Mouse (Mus musculus): ENCODE measurements around the gene Depdc1b.

Gene Depdc1b

DNA sequence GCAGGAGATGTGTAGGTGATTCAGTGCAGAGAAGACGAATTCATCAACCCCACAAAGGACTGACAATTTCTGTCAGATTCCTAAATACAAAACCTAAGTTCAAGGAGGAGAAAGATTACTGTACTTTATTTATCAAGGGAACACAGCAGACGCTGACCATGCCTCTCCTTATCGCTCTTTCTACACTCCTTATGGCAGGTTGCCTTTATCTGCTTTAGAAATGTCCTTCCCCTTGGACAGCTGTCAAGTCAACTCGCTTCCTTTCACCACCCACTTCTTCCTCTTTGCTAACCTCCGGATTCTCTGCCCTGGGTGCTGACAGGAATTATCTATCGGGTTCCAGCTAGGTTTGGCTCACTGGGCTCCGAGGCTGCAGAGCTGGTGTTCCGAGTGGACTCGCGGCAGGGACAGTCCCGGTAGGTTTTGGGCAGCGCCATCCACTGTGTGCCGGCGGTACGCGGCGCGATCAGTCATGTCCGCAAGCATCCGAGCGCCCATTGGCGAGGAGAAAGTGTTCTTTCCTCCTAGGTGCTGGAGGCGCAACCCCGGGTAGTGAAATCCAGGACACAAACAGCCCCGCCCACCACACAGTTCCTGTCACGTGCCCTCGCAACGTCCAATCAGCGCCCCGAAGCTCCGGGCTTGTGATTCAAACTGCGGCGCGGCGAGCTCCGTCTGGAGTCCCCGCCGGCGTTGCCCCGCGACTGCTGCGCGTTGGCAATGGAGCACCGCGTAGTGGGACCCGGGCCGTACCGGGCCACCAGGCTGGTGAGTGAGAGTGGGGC is at the start of gene Depdc1b:
Gene Depdc1b (plus strand): TSS at position 631 of the 785 bp plus-strand sequence.
- DNase-seq (ENCODE audit: low read depth, low spot score), result peak; percentile 79

DNA sequence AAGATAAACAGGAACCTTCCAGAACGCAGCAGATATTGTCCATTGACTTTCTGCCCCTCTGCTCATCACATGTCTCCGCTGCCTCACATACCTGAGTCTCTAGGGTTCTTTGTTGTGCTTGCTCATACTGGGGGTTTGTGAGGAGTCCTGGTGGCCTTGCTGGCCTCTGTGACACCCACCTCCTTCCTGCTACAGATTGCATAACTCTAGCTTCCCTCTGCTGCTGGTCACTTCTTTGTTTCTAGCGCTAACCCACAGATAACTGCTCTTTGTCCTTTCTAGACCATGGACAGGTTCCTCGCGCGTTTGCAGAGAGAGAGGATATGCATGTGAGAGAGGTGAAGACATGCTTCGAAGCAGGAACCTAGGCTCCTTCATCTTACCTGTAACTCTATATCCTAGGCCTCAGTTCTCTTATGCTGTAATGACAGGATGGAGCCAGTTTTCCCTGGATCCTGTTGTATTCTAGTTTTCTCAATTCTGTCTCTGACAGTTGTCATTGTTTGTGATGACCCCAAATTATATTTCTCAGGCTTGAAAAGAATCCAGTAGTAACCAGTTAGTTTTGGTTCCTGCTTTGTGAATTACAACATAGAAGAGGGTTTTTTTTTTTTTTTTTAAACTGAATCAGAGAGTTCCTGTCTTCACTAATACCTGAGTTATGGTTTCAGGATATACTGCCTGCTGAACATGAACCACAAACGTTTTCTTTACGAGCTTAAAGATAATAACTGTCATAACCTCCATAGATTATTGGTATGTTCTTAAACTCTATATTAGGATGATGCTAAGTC is 48.1 kb upstream of the Depdc1b start:
- no peak for DNase-seq (ENCODE audit: low read depth, low spot score)

DNA sequence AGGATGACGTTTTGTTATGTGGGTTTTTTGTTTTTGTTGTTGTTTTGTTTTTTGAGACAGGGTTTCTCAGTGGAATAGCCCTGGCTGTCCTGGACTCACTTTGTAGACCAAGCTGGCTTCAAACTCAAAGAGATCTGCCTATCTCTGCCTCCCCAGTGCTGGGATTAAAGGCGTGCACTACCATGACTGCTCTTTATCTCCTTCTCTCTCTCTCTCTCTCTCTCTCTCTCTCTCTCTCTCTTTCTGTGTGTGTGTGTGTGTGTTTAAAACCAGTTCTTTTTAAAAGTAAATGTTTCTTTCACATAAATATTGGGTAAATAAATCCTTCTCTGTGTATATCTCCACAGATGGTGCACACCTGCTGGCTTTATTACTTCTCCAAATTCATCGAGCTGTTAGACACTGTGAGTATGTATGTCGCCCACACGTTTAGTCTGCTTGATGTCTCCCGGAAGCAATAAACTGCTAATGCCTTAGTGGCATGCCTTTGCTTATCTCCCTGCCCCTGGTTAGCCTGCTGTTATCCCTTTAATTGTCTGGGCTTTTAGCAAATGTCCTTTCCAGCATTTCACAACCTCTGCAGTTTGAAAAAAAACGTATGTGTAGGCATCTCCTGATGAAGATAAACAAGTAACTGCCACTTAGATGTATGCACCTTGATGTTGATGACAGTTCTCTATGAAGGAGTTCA is 44.5 kb upstream of the Depdc1b start:
- no peak for DNase-seq (ENCODE audit: low read depth, low spot score)

DNA sequence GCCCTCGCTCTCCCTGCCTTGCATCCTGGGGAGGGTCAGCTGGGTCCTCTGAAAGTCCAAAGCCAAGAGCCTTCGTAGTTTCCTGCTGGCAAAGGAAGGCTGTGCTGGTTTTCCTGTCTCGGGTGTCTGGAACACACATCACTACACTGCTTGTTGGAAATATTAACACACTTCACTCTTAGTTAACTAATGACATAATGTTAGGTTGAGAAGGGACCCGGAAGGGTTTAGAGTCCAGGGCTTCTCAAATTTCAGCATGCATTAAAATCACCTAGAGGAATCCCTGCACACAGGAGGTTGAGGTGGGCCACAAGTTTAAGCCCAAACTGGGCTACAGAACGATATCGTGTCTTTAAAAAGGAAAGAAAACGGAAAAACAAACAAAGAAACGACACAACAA is 43.8 kb upstream of the Depdc1b start:
- DNase-seq (ENCODE audit: low read depth, low spot score), result no peak

DNA sequence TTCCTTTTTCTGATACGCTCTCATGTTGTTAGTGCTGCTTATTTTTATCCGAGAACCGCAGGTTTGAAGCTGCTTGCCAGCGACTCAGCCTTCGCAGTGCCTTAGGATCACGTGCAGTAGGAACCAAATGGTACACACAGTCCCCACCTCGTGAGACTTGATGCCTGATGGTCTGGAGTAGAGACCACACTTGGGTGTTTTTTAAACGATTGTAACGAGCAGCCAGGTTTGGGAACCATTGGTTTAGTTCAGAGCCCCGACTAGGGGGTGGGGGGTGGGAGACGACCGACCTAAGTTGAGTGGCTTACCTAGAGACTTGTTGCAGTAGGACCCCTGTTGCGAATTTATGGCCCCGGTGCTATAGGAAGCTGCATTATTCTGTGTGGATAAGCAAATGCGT is 43.1 kb upstream of the Depdc1b start:
- no peak for DNase-seq (ENCODE audit: low read depth, low spot score)

DNA sequence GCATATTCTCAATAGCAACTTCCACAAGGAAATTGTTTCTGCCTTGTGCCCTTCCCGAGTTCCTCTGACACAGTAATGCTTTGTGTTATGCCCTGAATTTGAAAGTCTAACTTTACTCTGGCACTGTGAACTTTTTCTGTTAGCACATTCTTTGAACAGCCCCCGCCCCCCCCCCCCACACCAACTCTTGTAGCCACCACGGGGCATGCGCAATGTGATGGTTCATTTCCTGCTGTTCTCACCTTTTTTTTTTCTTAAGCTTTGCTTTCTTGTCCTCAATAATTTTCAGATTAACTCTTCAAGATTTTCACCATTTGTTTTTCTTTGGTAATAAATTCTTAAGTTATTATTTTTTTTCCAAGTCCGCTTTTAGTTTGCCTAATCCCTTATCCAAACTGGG is 42.7 kb upstream of the Depdc1b start:
- DNase-seq (ENCODE audit: low read depth, low spot score), result no peak

DNA sequence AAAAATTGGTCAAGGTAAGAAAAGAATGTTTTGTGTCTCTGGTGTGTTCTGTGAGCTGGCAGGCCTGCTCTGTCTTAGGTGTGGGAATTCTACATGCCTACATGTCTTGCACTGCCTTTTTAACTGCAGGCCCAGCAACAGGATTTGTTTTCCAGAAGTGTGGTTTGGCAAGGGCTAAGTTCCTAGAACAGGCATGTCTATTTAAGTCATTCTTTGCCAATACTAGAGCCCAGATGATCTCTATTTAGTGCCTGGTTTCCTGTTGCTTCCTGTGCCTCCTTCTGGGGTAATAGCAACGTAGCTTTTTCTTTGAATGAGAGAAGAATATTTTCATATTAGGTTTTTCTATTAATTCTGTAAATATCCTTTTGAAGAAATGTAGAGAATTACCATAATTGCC is 39.6 kb upstream of the Depdc1b start:
- peak; percentile 16 for DNase-seq (ENCODE audit: low read depth, low spot score)

DNA sequence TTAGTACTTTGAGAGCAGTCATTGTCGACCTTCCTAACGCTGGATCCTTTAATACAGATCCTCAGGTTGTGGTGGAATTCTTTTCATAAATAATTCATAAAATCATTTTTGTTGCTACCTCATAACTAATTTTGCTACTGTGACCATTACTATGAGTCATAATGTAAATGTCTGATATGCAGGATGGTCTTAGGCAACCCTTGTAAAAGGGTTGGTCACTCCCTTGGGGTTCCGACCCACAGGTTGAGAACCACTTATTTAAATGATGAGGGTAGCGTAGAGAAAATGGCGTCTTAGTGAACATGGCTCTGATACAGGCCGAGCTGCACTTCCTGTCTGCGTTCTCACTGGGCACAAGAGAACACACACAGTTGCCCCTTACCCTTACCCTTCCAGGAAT is 38.8 kb upstream of the Depdc1b start:
- DNase-seq (ENCODE audit: low read depth, low spot score), result no peak

DNA sequence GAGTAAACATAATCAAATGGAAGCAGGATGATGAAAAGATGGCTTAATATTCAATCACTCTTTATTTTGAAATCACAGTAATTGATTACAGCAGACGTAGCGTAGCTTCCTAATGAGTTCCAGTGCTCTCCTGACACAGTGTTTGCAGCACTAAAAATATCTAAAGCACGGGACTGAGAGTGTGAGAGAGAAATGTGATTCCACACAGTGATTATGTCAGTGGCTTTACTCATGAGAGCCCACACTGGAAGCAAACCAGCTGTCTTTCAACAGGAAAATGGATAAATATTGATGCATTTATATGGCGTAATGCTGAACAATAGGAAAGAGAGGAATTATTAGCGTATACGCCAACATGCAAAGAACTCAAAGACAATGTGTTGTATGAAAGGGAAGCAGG is 37.5 kb upstream of the Depdc1b start:
- DNase-seq (ENCODE audit: low read depth, low spot score), result no peak

DNA sequence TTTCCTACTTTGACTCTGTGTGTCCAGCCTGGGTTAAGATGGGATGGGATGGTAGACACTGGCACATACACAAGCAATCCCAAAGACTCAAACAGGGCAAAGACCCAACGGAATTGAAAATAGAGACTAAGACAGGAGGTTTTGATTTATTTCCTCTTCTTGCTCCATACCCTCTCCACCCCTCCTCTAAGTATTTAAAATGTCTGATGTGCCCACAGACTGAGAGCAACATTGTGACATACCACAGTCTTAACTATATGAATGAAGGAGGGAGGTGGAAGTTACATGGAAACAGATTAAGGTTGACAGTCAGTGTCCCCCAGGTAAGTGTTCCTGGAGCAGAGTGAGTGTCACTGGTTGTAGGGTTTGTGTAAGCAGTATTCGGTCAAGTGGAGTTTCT is 31.8 kb upstream of the Depdc1b start:
- DNase-seq (ENCODE audit: low read depth, low spot score), result no peak

DNA sequence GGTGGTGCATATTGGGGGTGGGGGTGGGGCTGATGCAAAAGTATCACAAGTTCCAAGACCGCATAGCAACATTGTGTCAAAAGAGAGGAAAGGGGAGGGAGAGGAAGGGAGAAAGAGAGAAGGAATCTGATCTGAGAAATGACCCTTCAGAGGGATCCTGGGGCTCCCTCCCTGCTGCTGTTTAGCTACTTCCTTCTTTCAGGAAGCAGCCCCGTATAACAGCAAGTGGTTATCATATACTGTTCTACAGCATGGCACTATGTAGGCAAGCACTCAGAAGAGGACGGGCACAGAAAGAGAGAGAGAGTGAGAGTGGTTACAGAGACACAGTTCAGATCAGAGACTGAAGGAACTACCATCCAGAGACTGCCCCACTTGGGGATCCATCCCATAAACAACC is 28.2 kb upstream of the Depdc1b start:
- no peak for DNase-seq (ENCODE audit: low read depth, low spot score)

DNA sequence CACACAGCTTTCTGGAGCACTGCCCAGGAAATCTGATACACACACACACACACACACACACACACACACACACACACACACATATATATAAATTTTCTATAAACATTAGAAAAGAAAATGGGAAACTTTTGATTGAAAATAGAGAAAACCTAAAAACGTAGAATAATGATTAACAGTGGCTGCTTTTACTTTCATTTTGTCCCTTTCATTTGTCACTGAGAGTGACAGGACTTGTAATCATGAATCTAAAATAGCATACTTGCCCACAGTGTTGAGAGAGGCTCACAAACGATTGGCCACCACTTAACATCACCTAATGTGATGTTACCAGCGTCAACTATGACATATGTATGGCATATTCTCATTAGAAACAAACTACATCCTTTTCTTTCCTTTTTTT is 26.7 kb upstream of the Depdc1b start:
- DNase-seq (ENCODE audit: low read depth, low spot score), result no peak

DNA sequence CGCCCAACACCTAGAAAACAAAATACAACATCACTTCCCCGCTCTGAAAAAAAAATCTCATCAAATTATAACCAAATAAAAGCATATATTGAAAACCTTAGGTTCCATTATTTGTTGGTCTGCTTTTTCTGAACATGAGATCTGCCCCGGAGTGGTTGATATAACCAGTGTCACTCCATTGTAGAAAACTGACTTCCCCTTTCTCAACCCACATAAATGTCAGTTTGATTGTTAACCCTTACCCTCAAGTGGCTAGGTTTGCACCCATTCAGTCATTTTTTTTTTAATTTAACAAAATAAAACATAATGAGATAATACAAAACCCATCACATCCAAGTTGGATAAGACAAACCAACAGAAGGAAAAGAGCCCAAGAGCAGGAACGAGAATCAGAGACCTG is 25.8 kb upstream of the Depdc1b start:
- DNase-seq (ENCODE audit: low read depth, low spot score), result no peak

DNA sequence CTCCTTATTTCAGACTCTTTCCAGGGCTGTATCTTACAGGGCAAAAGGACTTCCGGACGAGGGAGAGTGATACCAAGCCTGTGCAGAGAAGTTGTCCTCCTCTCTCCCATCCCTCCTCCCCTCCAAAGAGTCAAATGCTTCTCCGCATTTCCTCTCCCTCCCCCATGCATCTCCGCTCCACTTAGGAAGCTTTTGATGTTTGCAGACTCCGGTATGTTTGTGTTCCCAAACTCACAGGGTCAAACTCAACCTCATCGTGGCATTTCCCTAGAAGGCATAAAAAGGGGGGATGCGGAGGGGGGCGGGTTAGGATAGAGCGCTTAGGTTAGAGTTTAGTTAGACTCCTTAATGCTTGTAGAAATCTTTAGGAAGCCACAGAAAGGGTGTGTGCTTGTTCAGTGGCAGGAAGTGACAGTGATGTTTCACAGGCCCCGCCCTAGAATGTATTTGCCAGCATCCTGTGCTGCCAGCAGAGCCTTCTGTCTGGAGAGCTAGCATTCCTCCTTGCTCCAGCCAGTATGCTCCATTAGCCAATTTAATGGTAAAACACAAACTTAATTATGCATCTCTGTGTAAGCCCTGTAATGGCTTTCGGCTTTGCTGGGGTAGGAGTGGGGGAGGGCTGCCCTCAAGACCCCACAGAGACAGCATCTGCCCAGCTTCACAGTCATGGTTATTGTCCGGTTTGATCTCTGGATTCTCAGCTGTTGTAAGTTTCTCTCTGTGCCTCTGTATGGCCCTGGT is 18.6 kb upstream of the Depdc1b start:
- DNase-seq (ENCODE audit: low read depth, low spot score), result peak; percentile 20

DNA sequence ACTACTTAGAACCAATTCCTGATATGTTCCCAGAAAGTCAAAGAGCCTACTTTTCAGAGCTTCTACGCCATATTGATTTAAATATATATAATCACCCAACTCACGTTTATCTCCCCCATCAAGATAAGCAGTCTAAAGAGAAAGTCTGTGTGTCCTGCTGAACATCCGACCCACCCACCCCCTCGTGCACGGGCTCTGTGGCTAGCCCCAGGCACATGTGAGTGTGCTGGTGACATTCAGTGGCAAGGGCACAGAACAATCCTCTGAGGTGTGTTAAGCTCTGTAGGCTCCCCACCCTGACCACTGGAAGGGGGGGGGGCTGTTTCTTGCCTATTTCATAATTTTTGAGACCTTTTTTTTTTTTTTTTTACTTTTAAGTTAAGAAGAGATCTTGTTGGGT is 17.9 kb upstream of the Depdc1b start:
- DNase-seq (ENCODE audit: low read depth, low spot score), result no peak

DNA sequence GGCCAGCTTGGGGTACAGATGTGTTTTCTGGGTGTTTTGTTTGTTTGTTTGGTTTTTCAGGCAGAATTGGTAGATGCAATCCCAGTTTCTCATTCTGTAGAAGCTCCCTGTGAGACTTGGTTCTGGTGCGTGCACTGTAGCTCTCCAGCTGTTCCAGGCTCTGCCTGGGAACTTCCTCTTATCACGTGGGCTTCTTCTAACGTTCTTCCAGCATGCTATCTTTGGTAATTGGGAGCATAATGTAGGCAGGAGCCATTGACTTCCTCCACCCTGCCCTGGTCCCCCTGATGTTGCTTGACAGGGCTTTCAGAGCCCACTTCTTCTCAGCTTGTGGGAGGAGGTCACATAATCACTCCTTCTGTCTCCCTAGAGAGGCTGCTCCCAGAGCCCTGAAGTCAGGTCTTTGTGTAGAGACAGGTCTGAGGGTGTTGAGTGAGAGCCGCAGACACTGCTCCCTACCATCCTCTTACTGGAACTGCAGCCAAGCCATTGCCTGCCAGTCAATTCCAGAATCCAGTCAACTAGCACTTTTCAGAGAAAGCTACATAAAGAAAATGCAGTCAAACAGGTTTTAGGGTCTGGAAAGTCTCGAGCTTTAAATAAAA is 15.7 kb upstream of the Depdc1b start:
- no peak for DNase-seq (ENCODE audit: low read depth, low spot score)

DNA sequence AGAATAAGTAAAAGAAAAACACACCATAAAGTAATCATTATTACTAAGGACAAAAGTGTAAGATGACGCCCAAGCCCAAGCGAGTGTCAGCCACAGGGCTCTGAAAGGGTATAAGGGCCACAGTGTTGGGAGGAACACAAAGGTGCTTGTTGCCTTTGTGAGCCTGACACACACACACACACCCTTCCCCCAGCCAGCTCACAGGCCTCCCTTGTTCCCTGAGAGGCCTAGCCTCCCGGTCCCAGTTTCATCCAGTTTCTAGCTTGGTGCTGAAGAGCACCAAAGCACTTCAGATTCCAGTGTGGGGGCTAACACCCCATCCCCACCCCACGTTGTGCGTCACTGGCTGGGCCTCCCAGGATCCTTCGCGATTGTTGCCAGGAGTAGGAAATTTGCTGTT is 14.7 kb upstream of the Depdc1b start:
- DNase-seq (ENCODE audit: low read depth, low spot score), result no peak

DNA sequence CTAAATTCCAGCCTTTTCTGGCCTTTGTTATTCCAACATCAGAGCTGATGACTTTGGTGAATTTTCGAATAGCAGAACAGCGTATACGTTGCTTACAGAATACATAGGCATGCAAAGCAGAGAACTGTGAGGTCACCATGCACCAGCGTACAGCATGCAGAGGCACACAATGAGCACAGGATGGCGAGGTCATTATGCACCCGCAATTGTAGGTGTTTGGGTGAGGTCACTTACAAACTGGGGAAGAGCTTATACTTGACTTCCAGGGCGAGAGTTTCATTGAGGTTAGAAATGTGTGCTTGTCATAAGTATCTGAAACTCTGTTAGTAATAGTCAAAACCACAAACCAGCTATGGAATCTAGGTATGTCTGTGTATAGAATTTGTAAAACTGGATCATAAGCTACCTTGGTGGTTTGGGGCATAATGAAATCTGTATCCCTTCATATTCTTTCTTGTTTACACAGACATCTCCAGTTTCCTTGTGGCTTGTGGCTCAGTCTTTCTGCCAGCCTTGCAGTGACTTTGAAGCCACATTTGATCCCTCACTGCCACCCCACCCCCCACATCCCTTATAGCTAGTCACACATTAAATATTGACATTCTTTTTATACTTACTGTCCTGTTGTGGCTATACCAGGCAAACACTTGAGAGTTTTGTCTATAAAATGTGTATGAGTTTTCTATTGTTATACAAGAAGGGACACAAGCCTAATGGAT is 13.0 kb upstream of the Depdc1b start:
- no peak for DNase-seq (ENCODE audit: low read depth, low spot score)

DNA sequence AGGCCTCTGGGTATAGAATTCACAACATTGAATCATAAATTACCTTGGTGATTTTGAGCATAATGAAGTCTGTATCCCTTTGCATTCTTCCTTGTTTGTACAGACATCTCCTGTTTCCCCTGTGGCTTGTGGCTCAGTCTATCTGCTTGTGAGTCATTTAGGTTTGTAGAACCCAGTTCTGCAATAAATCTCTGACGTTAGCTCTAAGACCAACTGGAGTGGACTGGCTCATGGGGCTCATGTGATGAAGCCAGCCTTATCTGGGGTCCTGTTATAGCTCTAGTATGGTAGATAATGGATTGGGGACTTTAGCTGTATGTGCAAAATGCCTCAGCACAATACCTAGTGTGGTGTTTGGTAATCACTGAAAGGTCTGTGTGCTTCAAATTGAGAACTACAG is 12.3 kb upstream of the Depdc1b start:
- no peak for DNase-seq (ENCODE audit: low read depth, low spot score)

DNA sequence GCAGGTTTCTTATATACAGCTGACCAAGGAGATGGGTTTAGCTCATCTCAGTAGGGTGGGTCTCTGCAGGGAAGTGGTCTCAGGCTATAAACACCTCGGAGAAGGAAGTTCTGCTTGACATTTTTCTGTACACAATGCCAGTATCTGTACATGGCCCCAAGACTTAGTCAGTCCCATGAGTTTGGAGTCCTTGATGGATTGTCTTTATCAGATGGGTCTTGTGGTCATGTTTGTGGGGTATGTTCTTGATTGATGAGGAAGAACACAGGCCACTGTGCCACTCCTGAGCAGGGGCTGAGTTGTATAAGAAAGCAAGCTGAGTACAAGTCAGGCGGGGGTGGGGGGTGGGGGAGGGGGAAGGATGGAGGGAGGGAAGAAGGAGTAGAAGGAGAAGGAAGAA is 11.5 kb upstream of the Depdc1b start:
- no peak for DNase-seq (ENCODE audit: low read depth, low spot score)

DNA sequence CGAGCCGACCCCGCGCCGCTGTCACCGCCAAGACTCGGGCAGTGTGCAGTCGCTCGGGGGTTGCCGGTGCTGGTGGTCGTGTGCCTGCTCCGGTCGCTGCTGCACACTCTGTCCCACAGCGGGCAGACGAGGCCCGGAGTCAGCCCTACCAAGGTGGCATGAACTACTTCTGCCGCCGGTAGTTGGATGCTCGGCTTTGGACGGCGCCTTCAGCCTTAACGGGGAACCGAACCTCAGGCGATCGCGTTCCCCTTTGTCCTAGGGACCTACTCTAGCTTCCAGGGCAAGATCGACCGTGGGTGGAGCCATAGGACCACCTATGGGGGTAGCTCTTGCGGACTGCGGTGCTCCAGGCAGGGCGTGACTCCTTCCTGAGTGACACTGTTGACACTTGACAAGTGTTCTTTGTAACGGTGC is 363 bp downstream of the Depdc1b start:
- DNase-seq (ENCODE audit: low read depth, low spot score), result no peak
